Mouse (Mus musculus) gastrocnemius, adult 8-10 months (tissue): ENCODE results near the gene Selenoh. TPM values are rescaled to one million over a fixed set of nuclear protein-coding genes. Genes with fewer than 3 reads are reported as not detected.

ENCODE experiments used
- DNase-seq, 2 experiments: peaks; one replicate each; pipeline ENCODE4 v3.0.0; 2022; ENCODE audit warnings: low spot score in 2 of 2
- total RNA-seq, 4 experiments: library from RNA; stranded (reverse); gene quantifications; 2 replicates each; pipeline ENCODE4 v1.2.4; 2022

Gene Selenoh
- 10 to 100 TPM; 13.4 to 19.9 (median 16.4) TPM for total RNA-seq

DNA sequence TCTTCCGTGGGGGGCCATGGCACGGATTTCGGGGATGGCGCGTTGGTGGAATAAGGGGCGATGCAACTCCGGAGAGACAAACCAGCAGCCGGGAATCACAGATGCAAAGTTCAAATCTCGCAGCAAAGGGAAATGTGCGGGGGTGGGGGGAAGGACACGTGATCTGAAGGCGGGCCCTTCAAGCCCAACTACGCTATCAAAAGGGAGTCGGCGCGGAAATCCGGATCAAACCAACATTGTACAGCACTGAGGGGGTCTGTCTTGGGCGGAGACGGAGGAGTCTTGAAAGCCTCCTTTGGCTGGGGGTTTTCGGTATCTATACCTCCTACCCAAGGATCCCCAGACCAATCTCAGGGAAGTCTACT, at the start of gene Selenoh:
Gene Selenoh, minus strand, starts transcription at position 202 of the 365 bp plus-strand sequence.
- peak; percentile 29 to 35 for DNase-seq

GRCm38 (mm10) chr2:84717357-84717756, 46.8 kb upstream of the Selenoh start:
- DNase-seq: no peak

DNA sequence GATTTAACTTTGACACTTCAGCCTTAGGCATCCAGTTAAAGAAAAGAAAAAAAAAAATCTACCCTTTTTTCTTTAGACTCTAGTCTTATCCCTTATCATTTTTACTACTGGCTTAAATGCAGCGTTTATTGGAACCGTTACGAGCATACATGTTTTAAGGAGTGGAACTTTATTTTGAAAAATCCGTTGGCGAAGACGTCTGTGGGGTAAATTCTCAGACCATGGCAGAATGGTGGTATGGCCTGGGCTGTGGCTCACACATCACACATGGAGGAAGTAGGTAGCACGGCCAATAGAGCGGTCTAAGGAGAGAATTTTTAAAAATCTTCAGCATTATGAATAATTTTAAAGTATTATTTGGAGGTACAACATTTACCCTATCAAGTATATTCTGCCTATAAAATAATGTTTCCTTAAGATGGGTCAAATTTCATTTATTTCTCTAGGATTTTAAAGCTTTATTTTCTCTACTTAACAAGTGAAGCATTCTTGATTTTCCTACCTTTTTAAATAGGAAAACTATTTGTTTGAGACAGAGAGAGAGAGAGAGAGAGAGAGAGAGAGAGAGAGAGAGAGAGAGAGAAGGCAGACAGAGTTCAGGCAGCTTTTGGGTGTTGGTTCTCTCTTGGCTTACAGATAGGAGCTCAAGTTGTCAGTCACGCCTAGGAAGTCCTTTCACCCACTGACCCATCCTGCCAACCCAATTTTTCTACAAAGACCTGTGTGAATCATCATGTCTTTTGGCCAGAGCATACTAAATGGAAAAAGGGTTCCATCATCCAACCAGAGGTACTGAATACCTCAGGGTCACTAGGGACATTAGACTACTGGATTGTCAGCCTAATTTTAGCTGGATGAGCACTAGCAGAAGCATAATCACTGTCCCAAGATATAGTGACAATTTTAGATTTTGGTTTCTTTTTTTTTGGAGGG, 46.1 kb upstream of the Selenoh start:
- DNase-seq: no peak

DNA sequence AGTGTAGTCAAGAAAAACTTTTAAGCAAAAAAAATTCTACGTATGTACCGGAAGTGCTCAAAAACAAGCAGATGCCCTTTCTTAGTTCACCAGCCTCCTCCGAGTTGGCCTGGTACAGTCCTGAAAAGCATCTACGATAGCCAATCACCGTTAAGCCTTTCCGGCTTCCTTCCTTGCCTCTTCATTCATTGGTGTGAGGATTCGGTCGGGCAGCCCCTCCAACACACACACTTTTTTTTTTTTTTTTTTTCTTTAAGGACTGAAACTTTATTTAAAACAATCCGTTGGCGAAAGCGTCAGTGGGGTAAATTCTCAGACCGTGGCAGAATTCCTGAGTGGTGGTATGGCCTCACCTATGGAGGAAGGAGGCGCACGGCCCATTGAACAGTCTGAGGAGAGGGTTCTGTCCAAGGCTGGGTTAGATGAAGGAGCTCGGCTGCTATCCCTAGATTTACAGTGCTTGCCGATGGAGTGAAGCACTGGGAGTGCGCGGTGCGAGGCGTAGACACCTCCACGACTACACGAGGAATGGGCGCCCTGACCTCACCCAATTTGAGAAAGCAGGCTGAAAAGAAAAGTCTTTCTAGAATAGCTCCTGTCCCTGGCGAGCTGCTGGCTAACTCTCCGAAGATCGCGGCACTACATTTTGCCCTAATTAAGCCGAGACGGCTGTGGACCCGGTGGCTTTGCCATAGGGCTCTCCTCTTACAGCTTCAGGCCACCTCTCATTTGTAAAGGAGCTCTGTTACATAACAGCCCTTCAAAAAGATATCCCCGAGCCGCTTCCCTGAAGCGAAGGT, 45.2 kb upstream of the Selenoh start:
- peak; percentile 39 to 83 for DNase-seq

GRCm38 (mm10) chr2:84714811-84715561, 44.4 kb upstream of the Selenoh start, which contains the start of gene Zdhhc5:
Zdhhc5 (minus strand) TSS chr2:84715180.
- DNase-seq: peak; percentile 99

DNA sequence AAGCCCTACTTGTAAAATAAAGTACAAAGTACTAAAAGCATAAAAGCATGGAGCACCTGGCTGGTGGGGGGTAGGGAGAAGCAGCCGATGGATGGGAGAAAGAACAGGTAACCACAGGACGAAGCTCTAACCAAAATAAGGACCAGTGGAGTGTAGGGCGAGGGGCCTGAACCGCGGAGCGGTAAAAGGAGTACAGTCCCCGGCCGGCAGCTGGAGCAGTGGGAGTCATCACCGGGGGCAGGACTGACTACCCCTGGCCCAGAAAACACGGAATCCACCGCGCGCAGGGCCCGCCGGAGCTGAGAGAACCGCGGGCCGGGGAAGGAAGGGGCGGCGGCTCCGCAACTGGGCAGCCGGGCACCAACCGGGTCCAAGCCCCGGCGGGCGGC, 43.8 kb upstream of the Selenoh start:
- no peak for DNase-seq

- DNase-seq: no peak
Measured at GRCm38 (mm10) chr2:84711898-84712297, 41.3 kb upstream of the Selenoh start.

DNA sequence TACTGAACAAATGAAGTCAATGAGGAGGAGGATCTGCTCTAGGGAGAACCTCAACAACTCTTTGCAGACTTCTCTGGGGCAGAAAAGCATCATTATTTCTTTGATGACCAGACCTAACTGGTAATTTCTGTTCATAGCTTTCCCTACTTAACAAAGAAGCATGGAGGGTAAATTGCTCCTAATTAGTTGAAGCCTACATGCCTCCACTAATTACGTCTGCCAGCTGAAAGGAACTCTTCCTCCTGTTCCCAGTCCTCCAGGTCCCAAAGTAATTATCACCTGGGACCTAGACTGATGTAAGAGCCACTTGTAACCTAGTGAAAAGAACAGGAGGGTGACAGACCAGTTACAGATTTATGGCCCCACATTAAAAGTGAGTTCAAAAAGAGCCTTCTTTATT, 37.0 kb upstream of the Selenoh start:
- DNase-seq: no peak

- DNase-seq: no peak
Measured at GRCm38 (mm10) chr2:84705295-84705694, 34.7 kb upstream of the Selenoh start.

GRCm38 (mm10) chr2:84704329-84704728, 33.8 kb upstream of the Selenoh start:
- no peak for DNase-seq

GRCm38 (mm10) chr2:84703497-84703896, 32.9 kb upstream of the Selenoh start:
- DNase-seq: no peak

- no peak for DNase-seq
Measured at GRCm38 (mm10) chr2:84695007-84695695, 24.6 kb upstream of the Selenoh start.

GRCm38 (mm10) chr2:84690050-84690449, 19.5 kb upstream of the Selenoh start:
- DNase-seq: no peak

DNA sequence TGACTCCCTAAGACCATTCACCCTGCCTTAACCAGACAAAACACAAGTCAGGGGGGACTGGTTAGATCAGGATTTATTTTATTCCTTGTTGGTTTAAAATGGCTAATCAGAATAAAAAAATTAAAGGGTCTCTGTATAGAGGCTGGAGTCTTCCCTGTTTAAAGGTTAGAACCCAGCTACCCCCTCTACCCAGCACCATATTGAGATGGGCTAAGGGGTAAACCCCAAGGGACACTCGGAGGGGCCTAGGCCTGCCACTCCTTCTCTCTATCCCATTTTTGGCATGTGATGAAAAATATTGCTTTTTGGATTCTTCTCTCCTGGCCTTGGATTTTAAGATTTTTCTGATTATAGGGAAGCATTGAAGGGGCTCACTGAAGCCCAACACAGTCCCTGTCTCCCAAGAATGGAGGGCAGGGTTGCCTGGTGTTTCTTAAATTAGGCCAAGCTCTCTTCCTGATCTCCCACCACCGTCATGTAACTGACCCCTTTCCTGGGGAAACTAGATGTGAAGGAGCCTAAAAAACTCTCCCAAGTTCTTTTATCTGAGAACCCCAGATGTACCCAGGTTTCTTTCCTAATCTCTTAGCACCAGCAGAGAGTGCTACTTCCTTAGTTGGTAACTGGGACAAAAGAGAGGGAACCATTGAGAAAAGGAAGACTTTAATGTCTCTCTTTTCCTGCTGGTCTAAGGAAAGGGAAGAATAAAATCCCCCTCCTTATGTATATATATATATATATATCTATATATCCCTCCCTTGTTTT, 17.7 kb upstream of the Selenoh start:
- no peak for DNase-seq

DNA sequence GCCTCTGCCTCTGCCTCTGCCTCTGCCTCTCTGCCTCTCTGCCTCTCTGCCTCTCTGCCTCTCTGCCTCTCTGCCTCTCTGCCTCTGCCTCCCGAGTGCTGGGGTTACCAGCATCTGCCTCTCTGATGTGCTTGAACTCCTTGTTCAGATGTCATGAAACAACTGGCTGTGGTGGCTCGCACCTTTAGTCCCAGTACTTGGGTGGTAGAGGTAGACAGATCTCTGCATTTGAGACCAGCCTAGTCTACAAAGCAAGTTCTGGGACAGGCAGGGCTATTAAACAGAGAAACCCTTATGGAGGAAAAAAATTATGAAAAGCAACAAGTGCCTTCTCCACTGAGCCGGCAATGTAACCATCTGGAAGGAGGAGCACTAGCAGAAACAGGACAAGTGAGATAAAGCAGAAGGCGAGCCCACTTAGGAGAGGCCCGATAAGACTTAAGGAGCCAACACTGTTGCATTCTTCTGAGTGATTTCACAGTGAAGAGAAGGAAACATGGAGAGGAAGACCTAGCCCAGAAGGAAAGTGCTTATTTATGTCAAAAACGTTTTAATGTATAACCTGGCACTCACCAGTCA, 12.1 kb upstream of the Selenoh start:
- DNase-seq: no peak

DNA sequence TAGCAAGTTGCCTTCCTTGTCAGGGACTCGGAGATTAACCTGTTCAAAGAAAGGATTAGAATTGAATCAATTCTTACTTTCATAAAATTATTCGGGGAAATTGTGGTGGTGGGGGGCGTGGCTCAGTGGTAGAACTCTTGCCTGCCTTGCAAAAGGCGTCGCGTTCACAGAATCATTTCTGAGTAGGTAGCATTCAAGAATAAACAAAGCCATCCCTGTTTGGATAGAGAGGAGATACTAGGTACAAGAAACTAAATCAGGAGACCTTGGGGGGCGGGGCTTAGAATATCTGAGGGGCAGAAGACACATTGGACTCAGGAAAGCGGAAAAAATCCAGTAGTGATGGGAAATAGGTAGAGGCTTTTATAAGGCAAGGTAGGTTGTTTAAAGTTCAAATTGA, 8.4 kb upstream of the Selenoh start, which contains the start of gene Tmx2:
Gene Tmx2, minus strand, starts transcription at position 125 of the 400 bp plus-strand sequence.
- no peak for DNase-seq

- DNase-seq: peak; percentile 85 to 92
Measured at GRCm38 (mm10) chr2:84677968-84678880, 7.7 kb upstream of the Selenoh start, which contains the start of the genes Gm28635 and Med19. Gm28635 (minus strand) TSS chr2:84678041. Med19 (plus strand) TSS chr2:84678402.

DNA sequence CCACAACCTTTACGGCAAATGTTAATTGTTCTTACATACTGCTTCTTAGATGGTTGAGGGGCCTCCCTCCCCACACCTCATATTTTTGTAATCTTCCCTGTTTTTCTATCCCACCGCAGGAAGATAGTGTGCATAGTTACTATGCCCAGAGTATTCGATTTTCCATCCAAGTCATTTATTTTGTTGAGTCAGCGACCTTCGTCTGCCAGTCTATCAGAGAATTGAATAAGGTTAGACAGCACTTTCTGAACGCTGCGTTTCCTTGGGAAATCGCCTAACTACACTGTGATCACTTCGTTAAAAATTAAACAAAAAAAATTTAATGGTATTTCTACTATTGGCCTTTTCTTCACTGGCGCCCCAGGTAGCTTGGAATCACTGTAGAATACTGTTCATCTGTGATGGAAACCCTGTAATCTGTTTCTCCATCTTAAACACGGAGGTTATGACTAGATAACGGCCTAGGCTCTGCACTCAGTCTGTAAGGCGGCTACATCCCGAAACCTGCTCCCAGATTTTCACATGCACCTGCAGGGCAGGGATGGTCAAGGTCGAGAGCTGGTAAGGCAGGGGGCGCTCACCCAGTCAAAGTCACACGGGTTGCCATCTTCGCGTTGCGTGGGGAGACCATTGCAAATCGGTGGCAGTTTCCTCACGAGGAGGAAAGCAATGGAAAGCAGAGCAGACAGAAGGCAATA, 6.8 kb upstream of the Selenoh start:
- no peak for DNase-seq
